Mouse (Mus musculus) forebrain, embryonic 13.5 days (tissue): ENCODE data around the gene Tbx18. TPM values are rescaled to one million over a fixed set of nuclear protein-coding genes. Genes with fewer than 3 reads are reported as not detected.

ENCODE experiments used
- ATAC-seq: fragments of 200-750 bp; cut with Nextera tagmentation; 2 replicates; pipeline ENCODE4 v1.8.0; 2017
- H3K27ac ChIP-seq: fragments of 300-500 bp; sonication (generic); 2 replicates; pipeline ENCODE4 v1.5.1; 2015; ENCODE audit warnings: inconsistent platforms, mild to moderate bottlenecking, moderate library complexity
- H3K27me3 ChIP-seq: fragments of 300-500 bp; sonication (generic); 2 replicates; pipeline ENCODE4 v1.6.1; 2015; ENCODE audit warnings: mild to moderate bottlenecking, inconsistent platforms
- H3K36me3 ChIP-seq: fragments of 300-500 bp; sonication (generic); 2 replicates; pipeline ENCODE4 v1.6.1; 2015; ENCODE audit warnings: mild to moderate bottlenecking, inconsistent platforms; ENCODE audit not compliant: poor library complexity, severe bottlenecking
- H3K4me1 ChIP-seq: fragments of 300-500 bp; sonication (generic); 2 replicates; pipeline ENCODE4 v1.6.1; 2015; ENCODE audit warnings: inconsistent platforms
- H3K4me2 ChIP-seq: fragments of 300-500 bp; sonication (generic); 2 replicates; pipeline ENCODE4 v1.6.1; 2015; ENCODE audit warnings: inconsistent platforms, mild to moderate bottlenecking, moderate library complexity
- H3K4me3 ChIP-seq: fragments of 300-500 bp; sonication (generic); 2 replicates; pipeline ENCODE4 v1.5.1; 2015; ENCODE audit warnings: mild to moderate bottlenecking, inconsistent platforms
- H3K9ac ChIP-seq: fragments of 300-500 bp; sonication (generic); 2 replicates; pipeline ENCODE4 v1.6.1; 2015; ENCODE audit warnings: mild to moderate bottlenecking, inconsistent platforms
- H3K9me3 ChIP-seq: fragments of 300-500 bp; sonication (generic); replicated peaks from 2 replicates; pipeline ENCODE4 v1.6.1; 2016; ENCODE audit warnings: inconsistent platforms
- WGBS: fragments of 180-500 bp; shearing (Covaris S2); methylation state at CpG from one replicate; pipeline ENCODE4 v1.1.7; 2015; 5-methylcytosine and 5-hydroxymethylcytosine counted together
- polyA plus RNA-seq: library from polyadenylated mRNA; unstranded; fragments of >200 nt; fragmentation: Nextera tagmentation; extraction: Ambion mirVana; gene quantifications from 2 replicates; pipeline ENCODE4 v1.2.1, GENCODE M21; 2015

Gene Tbx18
- polyA plus RNA-seq, 1 experiment from 2014 or later = 2.2 TPM

GRCm38 (mm10) chr9:87686981-87687380 is 44.1 kb downstream of the Tbx18 start:
- no peak for ATAC-seq
- 92% methylated on average over 9 of the region's 9 CpGs for WGBS

GRCm38 (mm10) chr9:87682247-87682646 is 48.8 kb downstream of the Tbx18 start:
- Histone ChIP-seq H3K4me1 (no peaks in the 10 kb centered on the region), H3K27ac (no peak overlapping the region), H3K4me3 (no peak overlapping the region), H3K4me2 (no peak overlapping the region), H3K36me3 (no peaks in the 10 kb centered on the region), H3K9ac (no peak overlapping the region), H3K27me3 (no peaks in the 10 kb centered on the region), H3K9me3 (no peaks in the 10 kb centered on the region)
- WGBS = 86% methylated on average over 11 of the region's 11 CpGs
- ATAC-seq = no peak

More at GRCm38 (mm10) chr9:87686981-87687380, 44.1 kb downstream of the Tbx18 start:
- Histone ChIP-seq H3K27ac (no peak overlapping the region), H3K4me1 (no peaks in the 10 kb centered on the region), H3K9me3 (no peaks in the 10 kb centered on the region), H3K36me3 (no peaks in the 10 kb centered on the region), H3K27me3 (no peaks in the 10 kb centered on the region), H3K4me3 (no peak overlapping the region), H3K9ac (no peak overlapping the region), H3K4me2 (no peak overlapping the region)
